Mouse (Mus musculus): ENCODE data around the gene Ano2.

GRCm38 (mm10) chr6:125641146-125641545 is 49.1 kb upstream of the Ano2 start:
- TF ChIP-seq CTCF (IDR thresholded peaks at IDR 0.05; ENCODE audit: low read depth) (no peak), EP300 (IDR thresholded peaks at IDR 0.05; ENCODE audit: low read depth) (no peak)

Measured in liver, embryonic 14.5 days (tissue).